Mouse (Mus musculus) limb, embryonic 10.5 days (tissue): ENCODE measurements around the gene Rdh8. TPM values are rescaled to one million over a fixed set of nuclear protein-coding genes. Genes with fewer than 3 reads are reported as not detected.
A peak's percentile ranks its signal among the peaks of the same experiment; 100 is the strongest.

ENCODE experiments used
- DNase-seq: peaks from one replicate; pipeline ENCODE4 v3.0.0-alpha.2; 2017; ENCODE audit warnings: low spot score
- H3K27ac ChIP-seq: fragments of 300-500 bp; sonication (generic); 2 replicates; pipeline ENCODE4 v1.5.1; 2016; ENCODE audit warnings: mild to moderate bottlenecking
- H3K27me3 ChIP-seq: fragments of 300-500 bp; sonication (generic); 2 replicates; pipeline ENCODE4 v1.6.1; 2016; ENCODE audit warnings: low read depth, mild to moderate bottlenecking; ENCODE audit not compliant: poor library complexity, severe bottlenecking
- H3K36me3 ChIP-seq: fragments of 300-500 bp; sonication (generic); 2 replicates; pipeline ENCODE4 v1.6.1; 2016; ENCODE audit warnings: mild to moderate bottlenecking, moderate library complexity
- H3K4me1 ChIP-seq: fragments of 300-500 bp; sonication (generic); 2 replicates; pipeline ENCODE4 v1.6.1; 2016
- H3K4me3 ChIP-seq: fragments of 300-500 bp; sonication (generic); 2 replicates; pipeline ENCODE4 v1.5.1; 2016; ENCODE audit warnings: mild to moderate bottlenecking, moderate library complexity
- H3K9me3 ChIP-seq: fragments of 300-500 bp; sonication (generic); replicated peaks from 2 replicates; pipeline ENCODE4 v1.6.1; 2016; ENCODE audit warnings: mild to moderate bottlenecking
- WGBS: fragments of 180-500 bp; shearing (Covaris S2); methylation state at CpG from one replicate; pipeline ENCODE4 v1.1.7; 2016; 5-methylcytosine and 5-hydroxymethylcytosine counted together
- polyA plus RNA-seq: library from polyadenylated mRNA; unstranded; fragments of >200 nt; fragmentation: Nextera tagmentation; extraction: Ambion mirVana; gene quantifications from 2 replicates; pipeline ENCODE4 v1.2.1, GENCODE M21; 2016

The Rdh8 gene
- polyA plus RNA-seq = not detected in 2 replicates

DNA sequence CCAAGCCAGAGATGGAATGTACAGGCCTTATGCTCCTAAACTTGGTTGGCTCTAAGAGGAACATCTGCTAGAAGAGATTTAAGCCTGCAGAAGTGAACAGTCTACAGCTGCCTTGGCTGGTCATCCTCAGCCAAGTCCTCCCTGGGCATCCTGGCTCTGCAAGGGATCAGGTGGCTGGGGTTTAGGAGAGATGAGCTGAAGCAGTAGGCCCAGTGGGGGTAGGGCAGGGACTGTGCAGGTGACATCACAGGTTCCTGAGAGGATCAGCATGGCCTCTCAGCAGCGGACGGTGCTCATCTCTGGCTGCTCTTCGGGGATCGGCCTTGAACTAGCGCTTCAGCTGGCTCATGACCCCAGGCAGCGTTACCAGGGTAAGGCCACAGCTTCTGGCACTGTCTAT is at the start of gene Rdh8:
Gene Rdh8 (plus strand): TSS at position 268 of the 400 bp plus-strand sequence.
- WGBS = 77% methylated on average over 6 of the region's 6 CpGs
- Histone ChIP-seq H3K4me3 (no peak within 1 kb of the TSS), H3K4me1 (peaks cover 8% of the 10 kb centered on the region), H3K27me3 (peaks cover 18% of the 10 kb centered on the region), H3K9me3 (no peaks in the 10 kb centered on the region), H3K27ac (no peak within 1 kb of the TSS), H3K36me3 (no peaks in the 10 kb centered on the region)
- no peak for DNase-seq

GRCm38 (mm10) chr9:20781286-20781685 is 37.0 kb upstream of the Rdh8 start:
- H3K36me3 ChIP-seq = no peaks in the 10 kb centered on the region
- no peaks in the 10 kb centered on the region for H3K9me3 ChIP-seq
- no peak overlapping the region for H3K4me3 ChIP-seq
- DNase-seq = no peak
- 84% methylated on average over 3 of the region's 3 CpGs for WGBS
- no peak overlapping the region for H3K27ac ChIP-seq
- H3K27me3 ChIP-seq = no peaks in the 10 kb centered on the region
- H3K4me1 ChIP-seq = peaks cover 6% of the 10 kb centered on the region

DNA sequence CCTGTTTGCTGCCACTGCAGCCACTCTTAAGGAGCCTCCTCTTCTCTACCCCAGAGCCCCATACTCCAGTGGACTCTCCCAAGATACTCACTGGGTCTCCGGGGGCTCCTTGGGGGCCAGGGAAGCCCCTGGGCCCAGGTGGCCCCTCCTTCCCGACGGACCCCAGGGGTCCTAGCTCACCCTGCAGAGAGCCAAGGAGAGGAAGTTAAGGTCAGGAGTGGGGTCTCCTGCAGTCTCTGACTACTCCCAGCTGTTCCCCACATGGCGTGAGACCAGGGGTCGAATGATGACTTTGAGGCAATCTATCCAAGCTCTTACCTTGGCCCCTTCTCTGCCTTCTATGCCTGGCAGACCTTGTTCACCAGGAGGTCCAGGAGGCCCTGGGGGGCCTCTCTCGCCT is 33.2 kb upstream of the Rdh8 start:
- no peak for DNase-seq
- H3K36me3 ChIP-seq = no peaks in the 10 kb centered on the region
- H3K27me3 ChIP-seq = no peaks in the 10 kb centered on the region
- no peak overlapping the region for H3K27ac ChIP-seq
- H3K4me3 ChIP-seq = no peak overlapping the region
- 78% methylated on average over 6 of the region's 6 CpGs for WGBS
- peaks cover 13% of the 10 kb centered on the region for H3K4me1 ChIP-seq
- H3K9me3 ChIP-seq = no peaks in the 10 kb centered on the region

GRCm38 (mm10) chr9:20787992-20788391 is 30.3 kb upstream of the Rdh8 start:
- Histone ChIP-seq H3K36me3 (no peaks in the 10 kb centered on the region), H3K27ac (no peak overlapping the region), H3K27me3 (no peaks in the 10 kb centered on the region), H3K9me3 (no peaks in the 10 kb centered on the region), H3K4me1 (peaks cover 19% of the 10 kb centered on the region), H3K4me3 (no peak overlapping the region)
- 75% methylated on average over 8 of the region's 8 CpGs for WGBS
- DNase-seq = no peak

DNA sequence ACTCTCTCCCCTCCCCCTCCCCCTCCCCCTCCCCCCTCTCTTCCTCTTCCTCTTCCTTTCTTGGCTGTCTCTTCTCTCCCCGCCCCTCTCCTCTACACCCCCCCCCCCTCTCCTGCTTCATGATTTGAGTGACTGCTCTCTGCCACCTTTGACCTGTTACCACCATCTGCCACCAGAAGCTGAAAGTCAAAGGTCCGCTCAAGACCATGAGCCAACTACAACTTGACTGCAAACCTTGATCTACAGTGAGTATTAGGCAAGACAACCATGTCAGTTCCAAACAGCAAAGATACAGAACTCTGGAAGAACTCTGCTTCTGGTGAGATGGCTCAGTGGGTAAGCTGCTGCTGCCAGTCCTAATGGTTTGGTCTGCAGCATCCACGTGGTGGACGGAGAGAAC is 28.7 kb upstream of the Rdh8 start:
- H3K27me3 ChIP-seq = 0 out of 2 replicates have a peak, but pooled peaks cover 5% of the 10 kb centered on the region
- peaks cover 25% of the 10 kb centered on the region for H3K4me1 ChIP-seq
- DNase-seq = no peak
- H3K27ac ChIP-seq = no peak overlapping the region
- no peaks in the 10 kb centered on the region for H3K36me3 ChIP-seq
- 67% methylated on average over 3 of the region's 4 CpGs for WGBS
- H3K9me3 ChIP-seq = no peaks in the 10 kb centered on the region
- no peak overlapping the region for H3K4me3 ChIP-seq

DNA sequence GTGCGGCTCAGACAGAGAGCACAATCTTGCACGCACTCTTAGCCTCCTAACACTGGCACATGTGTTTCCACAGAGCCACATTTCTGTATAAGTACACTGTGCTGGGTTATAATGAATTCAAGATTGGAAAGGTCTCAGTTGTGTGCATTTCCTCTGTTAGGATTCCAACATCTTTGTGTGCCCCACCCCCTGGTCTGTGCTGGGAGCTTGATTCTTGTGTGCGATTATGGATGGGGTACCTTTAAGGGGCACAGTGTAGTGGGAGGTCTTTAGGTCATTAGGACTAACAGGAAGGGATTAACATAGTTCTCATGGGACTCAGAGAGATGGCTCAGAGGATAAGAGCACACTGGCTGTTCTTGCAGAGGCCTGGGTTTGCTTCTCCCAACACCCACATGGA is 28.0 kb upstream of the Rdh8 start:
- 0 out of 2 replicates have a peak, but pooled peaks cover 5% of the 10 kb centered on the region for H3K27me3 ChIP-seq
- H3K9me3 ChIP-seq = no peaks in the 10 kb centered on the region
- no peak overlapping the region for H3K27ac ChIP-seq
- peaks cover 19% of the 10 kb centered on the region for H3K4me1 ChIP-seq
- H3K4me3 ChIP-seq = no peak overlapping the region
- WGBS = 74% methylated on average over 3 of the region's 3 CpGs
- DNase-seq = no peak
- no peaks in the 10 kb centered on the region for H3K36me3 ChIP-seq

GRCm38 (mm10) chr9:20794108-20794806 is 24.0 kb upstream of the Rdh8 start:
- H3K36me3 ChIP-seq = no peaks in the 10 kb centered on the region
- 60% methylated on average over 7 of the region's 7 CpGs for WGBS
- H3K4me1 ChIP-seq = peaks cover 19% of the 10 kb centered on the region
- H3K27me3 ChIP-seq = 0 out of 2 replicates have a peak, but pooled peaks cover 5% of the 10 kb centered on the region
- H3K4me3 ChIP-seq = no peak overlapping the region
- DNase-seq = no peak
- no peaks in the 10 kb centered on the region for H3K9me3 ChIP-seq
- no peak overlapping the region for H3K27ac ChIP-seq

- Histone ChIP-seq H3K9me3 (peaks cover 4% of the 10 kb centered on the region; the same call in 1 of the 2 replicates), H3K27me3 (no peaks in the 10 kb centered on the region), H3K4me1 (no peaks in the 10 kb centered on the region), H3K27ac (no peak overlapping the region), H3K4me3 (no peak overlapping the region), H3K36me3 (no peaks in the 10 kb centered on the region)
- peak; percentile 39 for DNase-seq
- WGBS = 80% methylated on average over 13 of the region's 13 CpGs
Measured at GRCm38 (mm10) chr9:20804266-20805158, 13.8 kb upstream of the Rdh8 start.

GRCm38 (mm10) chr9:20805159-20805495 is 13.2 kb upstream of the Rdh8 start:
- DNase-seq = no peak
- H3K27me3 ChIP-seq = no peaks in the 10 kb centered on the region
- no peak overlapping the region for H3K27ac ChIP-seq
- 90% methylated on average over 3 of the region's 3 CpGs for WGBS
- peaks cover 4% of the 10 kb centered on the region; the same call in 1 of the 2 replicates for H3K9me3 ChIP-seq
- no peaks in the 10 kb centered on the region for H3K36me3 ChIP-seq
- H3K4me1 ChIP-seq = no peaks in the 10 kb centered on the region
- H3K4me3 ChIP-seq = no peak overlapping the region

DNA sequence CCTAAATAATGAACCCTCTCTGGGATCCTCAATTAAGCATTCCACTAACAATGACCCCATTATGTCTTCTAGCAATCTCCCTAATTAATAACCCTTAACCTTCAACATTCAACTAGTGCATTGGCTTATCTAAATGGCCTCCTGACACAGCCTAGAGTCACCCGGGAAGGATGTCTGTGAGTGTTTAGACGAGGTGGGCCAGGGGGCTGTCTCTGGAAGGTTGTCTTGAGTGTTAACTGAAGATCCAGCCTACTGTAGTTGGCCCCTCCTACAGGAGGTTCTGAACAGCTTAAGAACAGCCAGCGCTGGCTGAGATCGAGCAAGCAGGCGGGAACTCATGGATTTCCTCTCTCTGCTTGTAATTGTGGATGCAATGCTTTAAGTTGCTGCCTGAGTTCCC is 12.6 kb upstream of the Rdh8 start:
- Histone ChIP-seq H3K4me1 (no peaks in the 10 kb centered on the region), H3K27me3 (no peaks in the 10 kb centered on the region), H3K9me3 (peaks cover 4% of the 10 kb centered on the region; the same call in 1 of the 2 replicates), H3K4me3 (no peak overlapping the region), H3K36me3 (no peaks in the 10 kb centered on the region), H3K27ac (no peak overlapping the region)
- DNase-seq = no peak
- WGBS = 52% methylated on average over 5 of the region's 5 CpGs

- Histone ChIP-seq H3K27me3 (peaks cover 18% of the 10 kb centered on the region; the same call in 1 of the 2 replicates), H3K9me3 (no peaks in the 10 kb centered on the region), H3K4me1 (peaks cover 13% of the 10 kb centered on the region), H3K4me3 (no peak overlapping the region), H3K36me3 (no peaks in the 10 kb centered on the region), H3K27ac (no peak overlapping the region)
- WGBS = 44% methylated on average over 4 of the region's 4 CpGs
- no peak for DNase-seq
Measured at GRCm38 (mm10) chr9:20810271-20810670, 8.0 kb upstream of the Rdh8 start.

- DNase-seq = no peak
- 63% methylated on average over 1 of the region's 1 CpGs for WGBS
- Histone ChIP-seq H3K27me3 (peaks cover 18% of the 10 kb centered on the region; the same call in 1 of the 2 replicates), H3K4me3 (no peak overlapping the region), H3K27ac (no peak overlapping the region), H3K36me3 (no peaks in the 10 kb centered on the region), H3K4me1 (peaks cover 13% of the 10 kb centered on the region), H3K9me3 (no peaks in the 10 kb centered on the region)
Measured at GRCm38 (mm10) chr9:20810773-20811172, 7.5 kb upstream of the Rdh8 start.
